Mouse (Mus musculus) thymus, adult 2 months (tissue): ENCODE data around the gene Hacd3.

Experiments used
- CTCF ChIP-seq: fragments of 200-500 bp; IDR thresholded peaks from 2 replicates; pipeline ENCODE4 v1.5.1; 2012; ENCODE audit warnings: mild to moderate bottlenecking, control low read depth, low read length, moderate library complexity, borderline replicate concordance; ENCODE audit not compliant: control insufficient read depth, poor library complexity, insufficient read depth; ENCODE audit errors: extremely low read depth
- POLR2A ChIP-seq: fragments of 200-500 bp; IDR thresholded peaks from 2 replicates; pipeline ENCODE4 v1.6.1; 2012; ENCODE audit warnings: mild to moderate bottlenecking, low read length, control low read depth, moderate library complexity; ENCODE audit not compliant: control insufficient read depth, poor library complexity, insufficient read depth; ENCODE audit errors: extremely low read depth

DNA sequence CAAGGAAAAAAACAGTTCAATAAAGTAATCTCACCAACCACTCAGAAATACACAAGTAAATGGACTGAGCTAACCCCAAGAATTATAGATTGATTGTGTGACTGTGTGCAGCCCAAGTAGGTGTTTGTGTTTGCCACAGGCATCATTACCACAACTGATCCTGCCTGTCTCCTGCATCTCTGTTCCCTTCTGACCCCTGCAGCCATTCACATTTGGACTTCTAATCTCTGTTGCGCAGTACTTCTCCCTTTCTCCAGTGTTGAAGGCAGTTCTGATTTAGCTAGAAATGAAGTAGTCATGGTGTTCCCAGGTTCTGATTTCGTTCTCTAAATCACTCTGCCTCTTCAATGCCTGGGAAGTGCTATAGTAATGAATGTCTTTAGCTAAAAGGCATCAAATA, 33.8 kb downstream of the Hacd3 start:
- TF ChIP-seq CTCF = no peak
- TF ChIP-seq POLR2A = no peak
